Comparison of ENCODE assay signal across 22 mouse cellular contexts in genomic region chr8:74810054-74810453, GRCm38 (mm10).
DNase-seq lines count a peak whose midpoint lies in the region; ATAC-seq and TF ChIP-seq lines count a peak whose summit lies in the region.
"Had no signal": no experiment of that assay in that cellular context is flagged by ENCODE, and none has a peak within 500 bp of the region (broad histone marks: within the 10 kb centered on the region; RNA-seq: fewer than 3 reads in every experiment).

No protein-coding gene starts in this region.

- no peak overlapping the region for H3K4me2 ChIP-seq in forebrain, embryonic 11.5 days (ENCODE audit: low read depth, low read length, severe bottlenecking)
- no peak overlapping the region for H3K4me2 ChIP-seq in forebrain, embryonic 13.5 days
- H3K4me2 ChIP-seq in intestine, embryonic 14.5 days (ENCODE audit: low read length): no peak overlapping the region
- H3K4me2 ChIP-seq in intestine, postnatal 0 days (replicated peaks; ENCODE audit: low read depth): no peak overlapping the region
- H3K4me2 ChIP-seq: embryonic facial prominence, embryonic 12.5 days; forebrain, embryonic 12.5 days; forebrain, embryonic 15.5 days had no signal

- H3K4me3 ChIP-seq in forebrain, embryonic 11.5 days (ENCODE audit: low read depth, low read length): no peak overlapping the region
- H3K4me3 ChIP-seq in forebrain, embryonic 13.5 days: no peak overlapping the region
- no peak overlapping the region for H3K4me3 ChIP-seq in intestine, embryonic 14.5 days (ENCODE audit: low read depth, low read length)
- H3K4me3 ChIP-seq in intestine, postnatal 0 days (ENCODE audit: low read depth, low read length): no peak overlapping the region
- H3K4me3 ChIP-seq: embryonic facial prominence, embryonic 10.5 days; embryonic facial prominence, embryonic 12.5 days; forebrain, embryonic 12.5 days; forebrain, embryonic 15.5 days had no signal

- no peaks in the 10 kb centered on the region for H3K36me3 ChIP-seq in forebrain, embryonic 11.5 days (ENCODE audit: control insufficient read depth, insufficient read depth, low read length)
- no peaks in the 10 kb centered on the region for H3K36me3 ChIP-seq in forebrain, embryonic 13.5 days (ENCODE audit: poor library complexity, severe bottlenecking)
- H3K36me3 ChIP-seq in intestine, embryonic 14.5 days (ENCODE audit: control insufficient read depth, insufficient read depth, low read length): no peaks in the 10 kb centered on the region
- no peaks in the 10 kb centered on the region for H3K36me3 ChIP-seq in intestine, postnatal 0 days (ENCODE audit: control insufficient read depth, insufficient read depth)
- H3K36me3 ChIP-seq: embryonic facial prominence, embryonic 10.5 days; embryonic facial prominence, embryonic 12.5 days; forebrain, embryonic 12.5 days; forebrain, embryonic 15.5 days; G1E had no signal

- WGBS in forebrain, embryonic 11.5 days: 94% methylated on average over 3 of the region's 3 CpGs
- 87% methylated on average over 3 of the region's 3 CpGs for WGBS in forebrain, embryonic 13.5 days
- 83% methylated on average over 3 of the region's 3 CpGs for WGBS in intestine, embryonic 14.5 days
- WGBS in intestine, postnatal 0 days: 77% methylated on average over 3 of the region's 3 CpGs

- peak; percentile 20 for DNase-seq in forebrain, embryonic 11.5 days (ENCODE audit: low spot score)
- peak; percentile 25 for DNase-seq in intestine, embryonic 14.5 days (ENCODE audit: low spot score)
- DNase-seq in thymus, postnatal 14 days: no peak
- DNase-seq: adrenal gland, adult 8-10 months; adrenal gland, postnatal 14 days; adrenal gland, postnatal 36 days; B cell, adult 2 months; cerebellum, adult 11-12 months; cerebellum, adult 2 months; cerebellum, adult 9-10 months; cerebellum, postnatal 10 days; cerebellum, postnatal 25 days; forebrain, postnatal 0 days had no signal

- H3K9ac ChIP-seq in forebrain, embryonic 11.5 days (ENCODE audit: low read length): no peak overlapping the region
- H3K9ac ChIP-seq in forebrain, embryonic 13.5 days: no peak overlapping the region
- no peak overlapping the region for H3K9ac ChIP-seq in intestine, embryonic 14.5 days (ENCODE audit: low read length)
- no peak overlapping the region for H3K9ac ChIP-seq in intestine, postnatal 0 days (ENCODE audit: low read depth, low read length)
- H3K9ac ChIP-seq: embryonic facial prominence, embryonic 12.5 days; forebrain, embryonic 12.5 days; forebrain, embryonic 15.5 days; forebrain, postnatal 0 days had no signal

- no peak for TF ChIP-seq CTCF in intestine, postnatal 0 days (IDR thresholded peaks at IDR 0.05; ENCODE audit: low read depth)

- ATAC-seq in forebrain, embryonic 11.5 days (replicated peaks; ENCODE audit: low FRiP score): no peak
- ATAC-seq in forebrain, embryonic 13.5 days: no peak
- ATAC-seq in intestine, embryonic 14.5 days (replicated peaks; ENCODE audit: low FRiP score, low TSS enrichment, low read depth): no peak
- no peak for ATAC-seq in intestine, postnatal 0 days
- ATAC-seq: activated CD4-positive, CD25-positive, alpha-beta regulatory T cell, adult 4 months; CD4-positive, CD25-positive, alpha-beta regulatory T cell, adult 4 months; forebrain, embryonic 15.5 days; forebrain, postnatal 0 days had no signal

- H3K27ac ChIP-seq in forebrain, embryonic 11.5 days (ENCODE audit: low read depth, low read length): no peak overlapping the region
- no peak overlapping the region for H3K27ac ChIP-seq in forebrain, embryonic 13.5 days
- H3K27ac ChIP-seq in intestine, embryonic 14.5 days (ENCODE audit: low read depth): no peak overlapping the region
- no peak overlapping the region for H3K27ac ChIP-seq in intestine, postnatal 0 days (ENCODE audit: low read depth, low read length)
- H3K27ac ChIP-seq: embryonic facial prominence, embryonic 10.5 days; embryonic facial prominence, embryonic 12.5 days; forebrain, embryonic 12.5 days; forebrain, embryonic 15.5 days had no signal

- no peaks in the 10 kb centered on the region for H3K27me3 ChIP-seq in forebrain, embryonic 11.5 days (ENCODE audit: control insufficient read depth, insufficient read depth, low read length)
- no peaks in the 10 kb centered on the region for H3K27me3 ChIP-seq in forebrain, embryonic 13.5 days
- no peaks in the 10 kb centered on the region for H3K27me3 ChIP-seq in intestine, embryonic 14.5 days (replicated peaks; ENCODE audit: control insufficient read depth, insufficient read depth, low read length)
- H3K27me3 ChIP-seq in intestine, postnatal 0 days (replicated peaks; ENCODE audit: control insufficient read depth, insufficient read depth, low read length): no peaks in the 10 kb centered on the region
- H3K27me3 ChIP-seq: embryonic facial prominence, embryonic 12.5 days; forebrain, embryonic 12.5 days; forebrain, embryonic 15.5 days had no signal

- H3K9me3 ChIP-seq in forebrain, embryonic 11.5 days (ENCODE audit: control insufficient read depth, low read length): no peaks in the 10 kb centered on the region
- H3K9me3 ChIP-seq in forebrain, embryonic 13.5 days (replicated peaks): no peaks in the 10 kb centered on the region
- H3K9me3 ChIP-seq in intestine, embryonic 14.5 days (ENCODE audit: control insufficient read depth, low read length): no peaks in the 10 kb centered on the region
- H3K9me3 ChIP-seq in intestine, postnatal 0 days (ENCODE audit: control insufficient read depth): no peaks in the 10 kb centered on the region
- H3K9me3 ChIP-seq: embryonic facial prominence, embryonic 10.5 days; embryonic facial prominence, embryonic 12.5 days; forebrain, embryonic 12.5 days; forebrain, embryonic 15.5 days; G1E had no signal

- no peaks in the 10 kb centered on the region for H3K4me1 ChIP-seq in forebrain, embryonic 11.5 days (replicated peaks; ENCODE audit: control insufficient read depth, insufficient read depth, low read length)
- H3K4me1 ChIP-seq in forebrain, embryonic 13.5 days: no peaks in the 10 kb centered on the region
- H3K4me1 ChIP-seq in intestine, embryonic 14.5 days (replicated peaks; ENCODE audit: control insufficient read depth, insufficient read depth, low read length): no peaks in the 10 kb centered on the region
- no peaks in the 10 kb centered on the region for H3K4me1 ChIP-seq in intestine, postnatal 0 days (replicated peaks; ENCODE audit: control insufficient read depth, insufficient read depth, low read length)
- H3K4me1 ChIP-seq: embryonic facial prominence, embryonic 10.5 days; embryonic facial prominence, embryonic 12.5 days; forebrain, embryonic 12.5 days; forebrain, embryonic 15.5 days had no signal
